Mouse (Mus musculus) neural tube, embryonic 15.5 days (tissue): Measurements from ENCODE around the gene Irgc1. TPM values are rescaled to one million over a fixed set of nuclear protein-coding genes. Genes with fewer than 3 reads are reported as not detected.

ENCODE experiments used
- ATAC-seq: fragments of 200-750 bp; cut with Nextera tagmentation; 2 replicates; pipeline ENCODE4 v1.8.0; 2017; ENCODE audit warnings: mild to moderate bottlenecking, moderate TSS enrichment, moderate library complexity; ENCODE audit not compliant: low FRiP score
- H3K27ac ChIP-seq: fragments of 300-500 bp; sonication (generic); replicated peaks from 2 replicates; pipeline ENCODE4 v1.5.1; 2015; ENCODE audit warnings: mild to moderate bottlenecking, inconsistent platforms
- H3K27me3 ChIP-seq: fragments of 300-500 bp; sonication (generic); replicated peaks from 2 replicates; pipeline ENCODE4 v1.6.1; 2015; ENCODE audit warnings: inconsistent platforms
- H3K36me3 ChIP-seq: fragments of 300-500 bp; sonication (generic); 2 replicates; pipeline ENCODE4 v1.6.1; 2015; ENCODE audit warnings: inconsistent platforms
- H3K4me1 ChIP-seq: fragments of 300-500 bp; sonication (generic); 2 replicates; pipeline ENCODE4 v1.6.1; 2015; ENCODE audit warnings: inconsistent platforms
- H3K4me2 ChIP-seq: fragments of 300-500 bp; sonication (generic); 2 replicates; pipeline ENCODE4 v1.6.1; 2015; ENCODE audit warnings: inconsistent platforms, mild to moderate bottlenecking, moderate library complexity
- H3K4me3 ChIP-seq: fragments of 300-500 bp; sonication (generic); replicated peaks from 2 replicates; pipeline ENCODE4 v1.5.1; 2015; ENCODE audit warnings: mild to moderate bottlenecking, inconsistent platforms
- H3K9ac ChIP-seq: fragments of 300-500 bp; sonication (generic); replicated peaks from 2 replicates; pipeline ENCODE4 v1.6.1; 2015; ENCODE audit warnings: mild to moderate bottlenecking, inconsistent platforms
- H3K9me3 ChIP-seq: fragments of 300-500 bp; sonication (generic); replicated peaks from 2 replicates; pipeline ENCODE4 v1.6.1; 2016; ENCODE audit warnings: inconsistent platforms
- WGBS: fragments of 180-500 bp; shearing (Covaris S2); methylation state at CpG from one replicate; pipeline ENCODE4 v1.1.7; 2015; ENCODE audit warnings: mixed read lengths; 5-methylcytosine and 5-hydroxymethylcytosine counted together
- polyA plus RNA-seq: library from polyadenylated mRNA; unstranded; fragments of >200 nt; fragmentation: Nextera tagmentation; extraction: Ambion mirVana; gene quantifications from 2 replicates; pipeline ENCODE4 v1.2.1, GENCODE M21; 2015

Irgc1 gene
- polyA plus RNA-seq, 1 experiment from 2014 or later = not detected

GRCm38 (mm10) chr7:24429413-24430112 lies 22.5 kb downstream of the Irgc1 start:
- H3K27ac ChIP-seq = peak overlapping the region; percentile 52
- H3K4me3 ChIP-seq = no peak overlapping the region
- no peaks in the 10 kb centered on the region for H3K36me3 ChIP-seq
- H3K9me3 ChIP-seq = no peaks in the 10 kb centered on the region; the same call in 1 of the 2 replicates
- peaks cover 5% of the 10 kb centered on the region; the same call in 1 of the 2 replicates for H3K4me1 ChIP-seq
- no peaks in the 10 kb centered on the region for H3K27me3 ChIP-seq
- peak; percentile 29; the same call in 1 of the 2 replicates for ATAC-seq
- 71% methylated on average over 16 of the region's 16 CpGs for WGBS
- H3K9ac ChIP-seq = no peak overlapping the region
- no peak overlapping the region for H3K4me2 ChIP-seq

GRCm38 (mm10) chr7:24428725-24429124 lies 23.4 kb downstream of the Irgc1 start:
- no peaks in the 10 kb centered on the region for H3K27me3 ChIP-seq
- H3K9me3 ChIP-seq = no peaks in the 10 kb centered on the region; the same call in 1 of the 2 replicates
- 93% methylated on average over 5 of the region's 5 CpGs for WGBS
- no peaks in the 10 kb centered on the region for H3K36me3 ChIP-seq
- no peak overlapping the region for H3K4me2 ChIP-seq
- ATAC-seq = no peak
- no peak overlapping the region for H3K9ac ChIP-seq
- no peak overlapping the region for H3K4me3 ChIP-seq
- peaks cover 5% of the 10 kb centered on the region; the same call in 1 of the 2 replicates for H3K4me1 ChIP-seq
- H3K27ac ChIP-seq = no peak overlapping the region

DNA sequence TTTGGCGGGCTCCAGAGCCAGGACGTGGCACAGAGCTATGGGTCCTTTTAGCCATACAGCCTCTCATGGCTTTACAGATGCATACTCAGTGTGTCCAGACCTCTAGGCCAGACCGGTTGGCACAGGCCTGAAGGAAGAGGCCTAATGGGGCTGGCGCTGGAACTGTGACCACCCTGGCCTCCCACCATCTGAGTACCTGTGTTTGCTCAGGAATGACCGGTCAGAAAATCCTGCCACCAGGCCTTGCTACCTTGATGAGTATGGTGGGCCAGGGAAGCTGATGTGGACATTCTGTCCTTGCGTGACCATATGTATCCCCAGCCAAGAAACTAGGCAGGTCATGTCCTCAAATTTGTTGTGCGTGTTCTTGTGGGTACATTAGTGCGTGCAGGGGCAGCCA lies 24.9 kb downstream of the Irgc1 start:
- Histone ChIP-seq H3K4me3 (no peak overlapping the region), H3K4me1 (peaks cover 8% of the 10 kb centered on the region; the same call in 1 of the 2 replicates), H3K27ac (no peak overlapping the region), H3K36me3 (peaks cover 9% of the 10 kb centered on the region), H3K9me3 (no peaks in the 10 kb centered on the region; the same call in 1 of the 2 replicates), H3K9ac (no peak overlapping the region), H3K27me3 (no peaks in the 10 kb centered on the region), H3K4me2 (no peak overlapping the region)
- 97% methylated on average over 8 of the region's 8 CpGs for WGBS
- no peak for ATAC-seq

DNA sequence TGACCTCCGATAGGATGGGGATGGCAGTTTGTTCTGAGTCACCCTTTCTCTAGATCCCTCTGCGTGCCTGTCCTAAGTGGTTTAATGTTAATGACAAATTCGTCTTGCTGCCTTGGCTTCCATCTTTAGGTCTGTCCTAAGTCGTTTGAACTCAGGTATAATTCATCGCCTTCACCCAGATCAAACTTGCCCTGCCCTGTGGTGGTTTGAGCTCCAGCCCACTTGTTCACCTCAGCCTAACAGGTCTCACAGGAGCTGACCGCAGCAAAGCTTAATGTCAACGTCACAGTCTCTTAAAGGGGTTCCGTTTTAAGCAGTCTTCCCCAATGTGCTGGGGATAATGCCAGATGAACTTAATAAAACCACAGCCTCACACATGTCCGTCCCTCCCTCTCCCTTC lies 26.2 kb downstream of the Irgc1 start:
- H3K9ac ChIP-seq = no peak overlapping the region
- H3K4me3 ChIP-seq = no peak overlapping the region
- no peak for ATAC-seq
- WGBS = 89% methylated on average over 9 of the region's 9 CpGs
- H3K27me3 ChIP-seq = no peaks in the 10 kb centered on the region
- H3K4me2 ChIP-seq = no peak overlapping the region
- peaks cover 9% of the 10 kb centered on the region; the same call in 1 of the 2 replicates for H3K4me1 ChIP-seq
- H3K9me3 ChIP-seq = no peaks in the 10 kb centered on the region
- H3K36me3 ChIP-seq = peaks cover 16% of the 10 kb centered on the region
- H3K27ac ChIP-seq = no peak overlapping the region

DNA sequence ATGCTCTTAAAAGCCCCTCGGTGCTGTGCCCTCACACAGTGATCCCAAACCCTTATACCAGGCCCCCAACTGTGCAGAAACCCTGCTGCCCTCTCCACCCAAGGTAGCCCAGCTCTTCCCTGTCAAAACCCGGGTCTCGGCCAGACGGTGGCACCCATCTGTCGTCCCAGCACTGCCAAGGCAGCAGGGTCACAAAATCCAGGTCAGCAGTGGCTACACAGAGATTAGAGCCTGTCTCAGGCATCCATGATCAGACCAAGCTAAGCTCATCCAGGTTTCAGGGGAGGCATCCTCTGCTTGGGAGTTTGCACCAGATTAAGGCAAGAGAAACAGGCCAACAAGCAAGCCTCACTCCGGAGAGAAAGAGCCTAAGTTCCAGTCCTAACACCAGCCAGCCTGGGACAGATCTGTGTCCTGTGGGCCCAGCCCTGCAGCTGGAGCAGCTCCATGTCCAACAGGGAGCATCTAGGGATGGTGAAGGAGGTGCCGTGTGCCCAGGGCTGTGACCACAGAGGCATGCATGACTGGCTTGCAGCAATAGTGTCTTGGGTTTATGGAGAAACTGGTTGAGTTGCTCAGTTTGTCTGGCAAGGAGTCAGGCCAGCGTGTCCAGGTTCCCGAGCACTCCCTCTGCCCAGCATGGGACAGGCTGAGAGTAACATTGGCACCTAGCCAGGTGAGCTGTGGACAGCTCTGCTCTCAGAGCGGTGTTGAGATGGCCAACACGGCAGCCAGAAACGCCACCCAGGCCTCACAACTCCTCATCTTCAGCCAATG lies 28.0 kb downstream of the Irgc1 start:
- ATAC-seq = no peak
- H3K27ac ChIP-seq = no peak overlapping the region
- peaks cover 20% of the 10 kb centered on the region for H3K36me3 ChIP-seq

GRCm38 (mm10) chr7:24423107-24423763 lies 28.9 kb downstream of the Irgc1 start:
- no peak overlapping the region for H3K4me3 ChIP-seq
- peaks cover 20% of the 10 kb centered on the region for H3K36me3 ChIP-seq
- H3K27ac ChIP-seq = no peak overlapping the region
- no peak overlapping the region for H3K9ac ChIP-seq
- no peaks in the 10 kb centered on the region for H3K9me3 ChIP-seq
- 0 out of 2 replicates have a peak, but pooled peaks cover 4% of the 10 kb centered on the region for H3K4me1 ChIP-seq
- H3K27me3 ChIP-seq = no peaks in the 10 kb centered on the region
- no peak overlapping the region for H3K4me2 ChIP-seq
- 93% methylated on average over 15 of the region's 15 CpGs for whole genome bisulfite sequencing
- no peak for ATAC-seq

More for the DNA sequence above, 28.0 kb downstream of the Irgc1 start:
- Histone ChIP-seq H3K9ac (no peak overlapping the region), H3K4me2 (no peak overlapping the region), H3K9me3 (no peaks in the 10 kb centered on the region), H3K27me3 (no peaks in the 10 kb centered on the region), H3K4me3 (no peak overlapping the region), H3K4me1 (0 out of 2 replicates have a peak, but pooled peaks cover 4% of the 10 kb centered on the region)
- 78% methylated on average over 12 of the region's 12 CpGs for WGBS

DNA sequence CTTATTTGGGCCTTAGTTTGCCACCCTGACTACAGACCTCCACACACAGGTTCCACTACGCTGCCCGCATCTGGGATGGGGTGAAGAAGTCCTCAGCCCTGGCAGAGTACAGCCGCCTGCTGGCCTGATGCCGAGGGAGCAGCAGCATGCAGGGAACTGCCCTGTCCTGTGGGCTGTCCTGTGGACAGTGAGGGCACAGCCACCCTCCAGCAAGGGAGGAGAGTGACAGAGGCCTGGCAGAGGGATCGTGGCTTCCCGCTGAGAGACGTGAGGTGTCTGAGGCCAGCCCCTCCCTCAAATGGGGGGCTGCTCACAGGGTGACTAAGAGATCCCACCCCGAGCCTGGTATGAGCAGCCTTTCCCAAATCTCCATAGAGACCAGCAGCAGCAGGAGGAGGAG lies 29.8 kb downstream of the Irgc1 start:
- WGBS = 76% methylated on average over 8 of the region's 8 CpGs
- Histone ChIP-seq H3K36me3 (peaks cover 20% of the 10 kb centered on the region), H3K27me3 (no peaks in the 10 kb centered on the region), H3K9me3 (no peaks in the 10 kb centered on the region), H3K4me1 (0 out of 2 replicates have a peak, but pooled peaks cover 4% of the 10 kb centered on the region), H3K9ac (no peak overlapping the region), H3K4me3 (no peak overlapping the region), H3K4me2 (no peak overlapping the region), H3K27ac (0 out of 2 replicates have a peak overlapping the region, but pooled peaks have one; percentile 13)
- ATAC-seq = peak; percentile 36; the same call in 1 of the 2 replicates

DNA sequence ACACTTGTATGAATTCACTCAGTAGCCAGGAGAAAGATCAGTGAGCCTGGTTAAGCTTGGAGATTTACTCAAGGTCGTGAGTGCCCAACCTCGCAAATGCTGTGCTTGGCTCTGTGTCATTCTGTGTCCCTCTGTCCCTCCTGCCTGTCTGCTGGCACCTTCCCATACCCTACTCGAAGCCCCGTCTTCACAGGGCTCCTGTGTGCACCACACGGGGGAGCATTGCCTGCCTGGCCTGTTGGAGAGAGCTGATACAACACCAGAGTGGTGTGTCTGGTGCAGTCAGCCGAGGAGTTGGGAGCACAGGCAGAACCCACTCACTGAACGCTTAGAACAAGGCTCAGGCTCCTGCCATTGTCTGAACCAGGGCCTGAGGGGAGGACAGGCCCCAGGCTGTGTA lies 30.4 kb downstream of the Irgc1 start:
- H3K9me3 ChIP-seq = no peaks in the 10 kb centered on the region
- H3K27me3 ChIP-seq = no peaks in the 10 kb centered on the region
- ATAC-seq = no peak
- WGBS = 72% methylated on average over 7 of the region's 7 CpGs
- H3K36me3 ChIP-seq = peaks cover 24% of the 10 kb centered on the region
- 0 out of 2 replicates have a peak, but pooled peaks cover 4% of the 10 kb centered on the region for H3K4me1 ChIP-seq
- H3K9ac ChIP-seq = no peak overlapping the region
- no peak overlapping the region for H3K4me3 ChIP-seq
- no peak overlapping the region for H3K4me2 ChIP-seq
- H3K27ac ChIP-seq = no peak overlapping the region

DNA sequence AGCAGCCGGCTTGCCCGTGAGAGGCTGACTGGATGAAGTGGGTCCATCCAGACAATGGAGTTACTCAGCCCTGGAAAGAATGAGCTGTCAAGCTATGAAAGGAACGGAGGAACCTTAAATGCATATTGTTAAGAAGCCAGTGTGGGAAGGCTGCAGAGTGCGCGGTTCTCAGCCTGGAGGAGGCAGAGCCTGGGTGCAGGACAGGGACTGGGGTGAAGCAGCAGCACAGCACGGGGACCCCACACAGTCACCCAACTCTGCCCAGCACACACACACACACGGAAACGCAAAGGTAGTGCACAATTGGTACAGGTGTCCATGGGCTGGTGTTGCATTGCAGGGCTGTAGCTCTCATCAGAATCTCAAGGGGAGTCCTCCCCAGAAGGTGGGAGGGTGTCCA lies 32.5 kb downstream of the Irgc1 start:
- Histone ChIP-seq H3K4me1 (0 out of 2 replicates have a peak, but pooled peaks cover 4% of the 10 kb centered on the region), H3K27ac (no peak overlapping the region), H3K27me3 (no peaks in the 10 kb centered on the region), H3K9ac (no peak overlapping the region), H3K4me2 (no peak overlapping the region), H3K4me3 (no peak overlapping the region), H3K36me3 (peaks cover 29% of the 10 kb centered on the region), H3K9me3 (no peaks in the 10 kb centered on the region)
- WGBS = 29% methylated on average over 8 of the region's 8 CpGs
- ATAC-seq = no peak

DNA sequence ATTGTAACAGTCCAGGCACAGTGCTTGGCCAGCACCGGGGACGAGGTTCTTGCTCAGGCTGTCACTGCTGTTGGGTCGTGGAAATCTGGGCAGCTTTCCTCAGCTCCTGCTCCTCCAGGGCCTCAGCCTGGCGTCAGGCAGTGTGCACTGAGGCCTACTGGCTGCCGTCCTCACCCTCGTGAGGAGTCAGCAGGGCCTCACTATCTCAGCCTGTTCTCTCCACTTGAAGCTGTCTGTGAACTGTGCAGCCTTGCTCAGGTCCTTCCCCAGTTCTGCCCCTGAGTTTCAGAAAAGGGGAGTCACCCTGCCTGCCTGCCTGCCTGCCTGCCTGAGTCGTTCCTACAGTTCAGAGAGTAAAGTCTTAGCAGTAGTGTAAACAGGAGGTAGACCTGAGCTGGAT lies 36.8 kb downstream of the Irgc1 start:
- 83% methylated on average over 7 of the region's 7 CpGs for WGBS
- no peak for ATAC-seq
- peaks cover 18% of the 10 kb centered on the region for H3K36me3 ChIP-seq
- H3K9ac ChIP-seq = no peak overlapping the region
- H3K4me3 ChIP-seq = no peak overlapping the region
- H3K9me3 ChIP-seq = no peaks in the 10 kb centered on the region
- no peak overlapping the region for H3K27ac ChIP-seq
- no peaks in the 10 kb centered on the region for H3K4me1 ChIP-seq
- H3K4me2 ChIP-seq = no peak overlapping the region
- no peaks in the 10 kb centered on the region for H3K27me3 ChIP-seq

DNA sequence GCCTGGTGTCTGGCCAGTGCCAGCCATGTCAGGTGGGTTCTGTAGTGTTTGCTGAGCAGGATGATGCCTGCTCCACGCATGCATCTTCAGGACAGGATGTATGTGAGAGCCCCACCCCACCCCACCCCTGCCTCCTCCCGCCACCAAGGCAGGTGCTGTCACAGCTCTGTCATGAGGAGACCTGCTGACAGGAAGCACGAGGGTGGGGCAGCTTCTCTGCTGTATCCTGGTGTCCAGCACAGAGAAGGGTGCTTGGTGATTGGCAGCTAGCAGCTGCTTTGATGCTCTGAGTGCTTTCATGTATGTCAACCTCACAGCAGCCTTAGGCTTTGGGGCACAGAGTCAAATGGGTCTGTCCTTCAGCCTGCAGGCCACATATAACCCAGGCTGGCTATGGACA lies 38.5 kb downstream of the Irgc1 start:
- Histone ChIP-seq H3K4me3 (no peak overlapping the region), H3K36me3 (peaks cover 27% of the 10 kb centered on the region)
- 88% methylated on average over 3 of the region's 3 CpGs for WGBS

More for the DNA sequence above, 38.5 kb downstream of the Irgc1 start:
- no peak overlapping the region for H3K9ac ChIP-seq
- ATAC-seq = no peak
- no peak overlapping the region for H3K4me2 ChIP-seq
- no peaks in the 10 kb centered on the region for H3K4me1 ChIP-seq
- no peak overlapping the region for H3K27ac ChIP-seq
- H3K9me3 ChIP-seq = no peaks in the 10 kb centered on the region
- H3K27me3 ChIP-seq = no peaks in the 10 kb centered on the region
